Comparison of ENCODE assay signal across 8 mouse cellular contexts in genomic region chr3:69045750-69046149, GRCm38 (mm10). TPM values are rescaled to one million over a fixed set of nuclear protein-coding genes. Genes with fewer than 3 reads are reported as not detected.
DNase-seq lines count a peak whose midpoint lies in the region; ATAC-seq and TF ChIP-seq lines count a peak whose summit lies in the region.

No protein-coding gene starts in this region.

- peak overlapping the region; percentile 100 for H3K27ac ChIP-seq in embryonic facial prominence, embryonic 10.5 days (replicated peaks)
- H3K27ac ChIP-seq in hindbrain, postnatal 0 days, result no peak overlapping the region
- no peak overlapping the region; the same call in 1 of the 2 replicates for H3K27ac ChIP-seq in neural tube, embryonic 11.5 days (ENCODE audit: low read depth, low read length)

- no peaks in the 10 kb centered on the region for H3K9me3 ChIP-seq in embryonic facial prominence, embryonic 10.5 days
- H3K9me3 ChIP-seq in hindbrain, postnatal 0 days (ENCODE audit: low read length), result no peaks in the 10 kb centered on the region
- no peaks in the 10 kb centered on the region for H3K9me3 ChIP-seq in neural tube, embryonic 11.5 days (ENCODE audit: control insufficient read depth, low read length)

- TF ChIP-seq CTCF in hindbrain, postnatal 0 days (IDR thresholded peaks at IDR 0.05; ENCODE audit: low read depth), result no peak

- peak overlapping the region; percentile 86 for H3K4me3 ChIP-seq in embryonic facial prominence, embryonic 10.5 days
- H3K4me3 ChIP-seq in hindbrain, postnatal 0 days (ENCODE audit: low read length), result peak overlapping the region; percentile 90
- H3K4me3 ChIP-seq in neural tube, embryonic 11.5 days (ENCODE audit: low read depth, low read length), result peak overlapping the region; percentile 89; the same call in 1 of the 2 replicates

- DNase-seq in kidney, postnatal 4 days, result peak; percentile 10 to 26
- no peak for DNase-seq in kidney, postnatal 36 days
- DNase-seq in embryonic facial prominence, embryonic 10.5 days (ENCODE audit: low spot score), result peak; percentile 26
- DNase-seq in hindbrain, postnatal 0 days (ENCODE audit: low spot score), result no peak
- DNase-seq in neural tube, embryonic 11.5 days (ENCODE audit: low spot score), result peak; percentile 14
- no peak for DNase-seq in right cerebral cortex, adult 2 months (ENCODE audit: low spot score in 2 of 2)
- DNase-seq in cerebellum, postnatal 36 days, result no peak
- DNase-seq in cerebellum, adult 9-10 months, result no peak

- no peaks in the 10 kb centered on the region for H3K27me3 ChIP-seq in embryonic facial prominence, embryonic 10.5 days (replicated peaks; ENCODE audit: low read depth, poor library complexity, severe bottlenecking)
- H3K27me3 ChIP-seq in hindbrain, postnatal 0 days (ENCODE audit: insufficient read depth, low read length), result no peaks in the 10 kb centered on the region
- H3K27me3 ChIP-seq in neural tube, embryonic 11.5 days (ENCODE audit: control insufficient read depth, insufficient read depth, low read length), result no peaks in the 10 kb centered on the region

- ATAC-seq in hindbrain, postnatal 0 days, result no peak
- ATAC-seq in neural tube, embryonic 11.5 days (ENCODE audit: insufficient read depth, low FRiP score, low TSS enrichment), result no peak

- H3K4me1 ChIP-seq in embryonic facial prominence, embryonic 10.5 days, result peaks cover 38% of the 10 kb centered on the region
- H3K4me1 ChIP-seq in hindbrain, postnatal 0 days (ENCODE audit: insufficient read depth, low read length), result peaks cover 4% of the 10 kb centered on the region; the same call in 1 of the 2 replicates
- peaks cover 2% of the 10 kb centered on the region; the same call in 1 of the 2 replicates for H3K4me1 ChIP-seq in neural tube, embryonic 11.5 days (ENCODE audit: control insufficient read depth, insufficient read depth, low read length)

- H3K9ac ChIP-seq in hindbrain, postnatal 0 days (replicated peaks; ENCODE audit: low read length), result no peak overlapping the region; the same call in 1 of the 2 replicates
- peak overlapping the region; percentile 98 for H3K9ac ChIP-seq in neural tube, embryonic 11.5 days (ENCODE audit: low read length)

- 23% methylated on average over 13 of the region's 13 CpGs for WGBS in embryonic facial prominence, embryonic 10.5 days
- 16% methylated on average over 13 of the region's 13 CpGs for WGBS in hindbrain, postnatal 0 days
- 26% methylated on average over 13 of the region's 13 CpGs for WGBS in neural tube, embryonic 11.5 days

- peaks cover 24% of the 10 kb centered on the region for H3K36me3 ChIP-seq in embryonic facial prominence, embryonic 10.5 days (replicated peaks)
- H3K36me3 ChIP-seq in hindbrain, postnatal 0 days (ENCODE audit: insufficient read depth, low read length), result no peaks in the 10 kb centered on the region
- H3K36me3 ChIP-seq in neural tube, embryonic 11.5 days (ENCODE audit: control insufficient read depth, insufficient read depth, low read length), result no peaks in the 10 kb centered on the region

- peak overlapping the region; percentile 98 for H3K4me2 ChIP-seq in hindbrain, postnatal 0 days (ENCODE audit: low read depth, low read length)
- peak overlapping the region; percentile 84 for H3K4me2 ChIP-seq in neural tube, embryonic 11.5 days (ENCODE audit: low read depth)

RNA-seq across cellular contexts. Expression of gene Trim59, which starts 1.2 kb away (rescaled TPM):
- 193 and 202 TPM in 2 replicates for polyA plus RNA-seq in embryonic facial prominence, embryonic 10.5 days (2016; fragmentation: Nextera tagmentation; extraction: Ambion mirVana)
- 5.5 and 8.2 TPM in 2 replicates for total RNA-seq in hindbrain, postnatal 0 days (2014; rRNA removed)
- 22.5 and 26.4 TPM in 2 replicates for polyA plus RNA-seq in hindbrain, postnatal 0 days (2015; fragmentation: Nextera tagmentation; extraction: Ambion mirVana)
- polyA plus RNA-seq in neural tube, embryonic 11.5 days (2014; fragmentation: Nextera tagmentation; extraction: Ambion mirVana), result 168 and 170 TPM in 2 replicates

RNA-seq across cellular contexts. Expression of gene Smc4, which starts 41.2 kb away (rescaled TPM):
- 166 and 187 TPM in 2 replicates for polyA plus RNA-seq in embryonic facial prominence, embryonic 10.5 days (2016; fragmentation: Nextera tagmentation; extraction: Ambion mirVana)
- total RNA-seq in hindbrain, postnatal 0 days (2014; rRNA removed), result 7.2 and 12.5 TPM in 2 replicates
- polyA plus RNA-seq in hindbrain, postnatal 0 days (2015; fragmentation: Nextera tagmentation; extraction: Ambion mirVana), result 34.6 and 45.7 TPM in 2 replicates
- polyA plus RNA-seq in neural tube, embryonic 11.5 days (2014; fragmentation: Nextera tagmentation; extraction: Ambion mirVana), result 161 and 168 TPM in 2 replicates

RNA-seq across cellular contexts. Expression of gene Ift80, which starts 41.4 kb away (rescaled TPM):
- 18.1 and 18.3 TPM in 2 replicates for polyA plus RNA-seq in embryonic facial prominence, embryonic 10.5 days (2016; fragmentation: Nextera tagmentation; extraction: Ambion mirVana)
- 6.9 and 7.7 TPM in 2 replicates for total RNA-seq in hindbrain, postnatal 0 days (2014; rRNA removed)
- 5.3 and 6.5 TPM in 2 replicates for polyA plus RNA-seq in hindbrain, postnatal 0 days (2015; fragmentation: Nextera tagmentation; extraction: Ambion mirVana)
- polyA plus RNA-seq in neural tube, embryonic 11.5 days (2014; fragmentation: Nextera tagmentation; extraction: Ambion mirVana), result 18.5 and 18.8 TPM in 2 replicates

Comparison
In these comparisons a context has a peak if more than half of its experiments do, and no peak if none do; other contexts are left out.
1. DNase-seq: peak in kidney, postnatal 4 days (2 of 2), embryonic facial prominence, embryonic 10.5 days (single experiment) and neural tube, embryonic 11.5 days (single experiment); none in kidney, postnatal 36 days (0 of 2), hindbrain, postnatal 0 days (single experiment), right cerebral cortex, adult 2 months (0 of 2), cerebellum, postnatal 36 days (0 of 2) and cerebellum, adult 9-10 months (single experiment).
2. Peak in every context shown above with its lines, with median percentiles within 50 percentile points of each other: H3K4me3 ChIP-seq.